Mouse (Mus musculus) thymus, postnatal 25 days (tissue): ENCODE measurements around the gene Slc37a4.
"Not testable (repeated sequence)": the region's sequence is repeated elsewhere in the genome, so short reads cannot be mapped to it uniquely, and the experiment has no call there.

ENCODE experiments used
- DNase-seq: peaks from one replicate; pipeline ENCODE4 v3.0.0; 2022

Slc37a4 gene

DNA sequence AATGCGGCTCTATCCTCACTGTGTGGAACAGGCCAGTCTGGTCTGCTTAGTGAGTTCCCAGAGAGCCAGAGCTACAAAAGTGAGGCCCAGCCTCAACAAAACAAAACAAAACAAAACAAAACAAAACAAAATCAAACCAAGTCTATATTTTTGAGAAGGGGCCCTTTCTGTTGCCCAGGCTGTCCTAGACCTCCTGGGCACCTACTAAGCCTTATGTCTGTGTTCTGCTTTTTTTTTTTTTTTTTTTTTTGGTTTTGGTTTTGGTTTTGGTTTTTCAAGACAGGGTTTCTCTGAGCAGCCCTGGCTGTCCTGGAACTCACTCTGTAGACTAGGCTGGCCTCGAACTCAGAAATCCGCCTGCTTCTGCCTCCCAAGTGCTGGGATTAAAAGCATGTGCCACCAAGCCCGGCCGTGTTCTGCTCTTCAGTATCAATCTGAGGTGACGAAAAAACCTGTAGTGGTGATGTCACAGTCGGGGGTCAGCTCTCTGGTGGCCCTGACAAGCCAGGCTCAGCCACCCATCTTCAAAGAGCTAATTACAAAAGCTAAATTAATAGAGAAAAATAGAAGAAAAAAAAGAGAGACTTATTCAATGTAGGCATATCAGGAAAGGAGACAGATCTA, 47.9 kb downstream of the Slc37a4 start:
- DNase-seq: not testable (repeated sequence)

DNA sequence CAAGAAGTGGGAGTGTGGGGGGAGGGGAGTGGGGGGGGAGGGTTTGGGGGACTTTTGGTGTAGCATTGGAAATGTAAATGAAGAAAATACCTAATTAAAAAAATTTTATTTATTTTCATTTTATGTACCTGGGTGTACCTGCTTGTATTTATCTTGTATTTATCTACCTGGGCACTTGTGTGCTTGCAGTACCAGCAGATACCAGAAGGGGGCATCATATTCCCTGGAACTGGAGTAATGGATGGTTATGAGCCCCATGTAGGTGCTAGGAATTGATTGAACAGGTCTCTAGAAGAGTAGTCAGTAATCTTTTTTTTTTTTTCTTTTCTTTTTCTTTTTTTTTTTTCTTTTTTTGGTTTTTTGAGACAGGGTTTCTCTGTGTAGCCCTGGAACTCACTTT, 53.7 kb downstream of the Slc37a4 start:
- peak; percentile 40 for DNase-seq
